Mouse (Mus musculus): ENCODE data around the gene Gjb5. TPM values are rescaled to one million over a fixed set of nuclear protein-coding genes. Genes with fewer than 3 reads are reported as not detected.
A peak's percentile ranks its signal among the peaks of the same experiment; 100 is the strongest.

Gene Gjb5
- polyA plus RNA-seq, 1 experiment from 2014 or later: 0.38 TPM

- 2% methylated on average over 13 of the region's 13 CpGs for WGBS
- ATAC-seq (ENCODE audit: insufficient number of reproducible peaks, insufficient read depth, low FRiP score, low read depth): no peak
- peak overlapping the region in 1 of 2 experiments; percentile 13; a peak in 1 of 4 replicates for H3K4me3 ChIP-seq (ENCODE audit: control insufficient read depth in 1 of 2, insufficient read depth in 1 of 2, low read depth in 1 of 2, low read length in 2 of 2)
- no peaks in the 10 kb centered on the region for H3K9me3 ChIP-seq (ENCODE audit: control insufficient read depth, low read length)
- H3K4me2 ChIP-seq (ENCODE audit: low read length): peak overlapping the region; percentile 53
- no peak overlapping the region for H3K27ac ChIP-seq (replicated peaks in 1 of 2; ENCODE audit: control insufficient read depth in 1 of 2, insufficient read depth in 1 of 2, low read depth in 2 of 2, low read length in 2 of 2)
- H3K27me3 ChIP-seq (ENCODE audit: control insufficient read depth, insufficient read depth, low read length): peaks cover 75% of the 10 kb centered on the region
- H3K9ac ChIP-seq (ENCODE audit: low read length): no peak overlapping the region
- no peaks in the 10 kb centered on the region for H3K36me3 ChIP-seq (ENCODE audit: control insufficient read depth, insufficient read depth, low read length)
- peaks cover 5 to 10% of the 10 kb centered on the region in 2 experiments; a peak in 3 of 4 replicates for H3K4me1 ChIP-seq (ENCODE audit: control insufficient read depth in 2 of 2, insufficient read depth in 2 of 2, low read length in 2 of 2)
Measured at GRCm38 (mm10) chr4:127329751-127330150, 28.2 kb downstream of the Gjb5 start.

GRCm38 (mm10) chr4:127329046-127329445 is 28.9 kb downstream of the Gjb5 start:
- peaks cover 5 to 10% of the 10 kb centered on the region in 2 experiments; a peak in 3 of 4 replicates for H3K4me1 ChIP-seq (ENCODE audit: control insufficient read depth in 2 of 2, insufficient read depth in 2 of 2, low read length in 2 of 2)
- WGBS: 22% methylated on average over 3 of the region's 3 CpGs
- no peak overlapping the region for H3K9ac ChIP-seq (ENCODE audit: low read length)
- ATAC-seq (ENCODE audit: insufficient number of reproducible peaks, insufficient read depth, low FRiP score, low read depth): no peak
- H3K4me3 ChIP-seq (ENCODE audit: control insufficient read depth in 1 of 2, insufficient read depth in 1 of 2, low read depth in 1 of 2, low read length in 2 of 2): no peak overlapping the region
- no peak overlapping the region for H3K4me2 ChIP-seq (ENCODE audit: low read length)
- peaks cover 73% of the 10 kb centered on the region for H3K27me3 ChIP-seq (ENCODE audit: control insufficient read depth, insufficient read depth, low read length)
- no peaks in the 10 kb centered on the region for H3K9me3 ChIP-seq (ENCODE audit: control insufficient read depth, low read length)
- no peak overlapping the region for H3K27ac ChIP-seq (replicated peaks in 1 of 2; ENCODE audit: control insufficient read depth in 1 of 2, insufficient read depth in 1 of 2, low read depth in 2 of 2, low read length in 2 of 2)
- no peaks in the 10 kb centered on the region for H3K36me3 ChIP-seq (ENCODE audit: control insufficient read depth, insufficient read depth, low read length)

DNA sequence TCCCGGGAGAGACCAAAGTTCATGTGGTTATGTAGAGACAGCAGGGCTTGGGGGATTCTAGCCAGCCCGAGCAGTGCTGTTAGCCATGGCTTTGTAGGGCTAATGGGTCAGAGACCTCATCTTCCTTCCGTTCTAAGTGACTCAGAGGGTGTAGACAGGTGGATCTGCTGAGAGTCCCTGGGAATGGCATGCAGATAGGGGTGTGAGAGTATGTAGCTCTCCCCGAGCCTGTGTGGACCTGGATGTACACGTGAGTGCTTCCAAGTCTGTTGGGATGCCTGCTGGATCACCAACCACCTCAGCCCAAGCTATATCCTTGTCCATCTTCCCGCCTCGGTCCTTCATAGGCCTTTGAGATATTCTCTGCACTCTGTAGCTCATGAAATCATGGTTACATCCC is 29.6 kb downstream of the Gjb5 start:
- no peak for ATAC-seq (ENCODE audit: insufficient number of reproducible peaks, insufficient read depth, low FRiP score, low read depth)
- no peak overlapping the region for H3K4me3 ChIP-seq (ENCODE audit: control insufficient read depth in 1 of 2, insufficient read depth in 1 of 2, low read depth in 1 of 2, low read length in 2 of 2)
- H3K36me3 ChIP-seq (ENCODE audit: control insufficient read depth, insufficient read depth, low read length): no peaks in the 10 kb centered on the region
- WGBS: 44% methylated on average over 7 of the region's 7 CpGs
- peaks cover 73% of the 10 kb centered on the region for H3K27me3 ChIP-seq (ENCODE audit: control insufficient read depth, insufficient read depth, low read length)
- no peak overlapping the region for H3K27ac ChIP-seq (replicated peaks in 1 of 2; ENCODE audit: control insufficient read depth in 1 of 2, insufficient read depth in 1 of 2, low read depth in 2 of 2, low read length in 2 of 2)
- peaks cover 5 to 10% of the 10 kb centered on the region in 2 experiments; a peak in 3 of 4 replicates for H3K4me1 ChIP-seq (ENCODE audit: control insufficient read depth in 2 of 2, insufficient read depth in 2 of 2, low read length in 2 of 2)
- no peak overlapping the region for H3K9ac ChIP-seq (ENCODE audit: low read length)
- H3K9me3 ChIP-seq (ENCODE audit: control insufficient read depth, low read length): no peaks in the 10 kb centered on the region
- no peak overlapping the region for H3K4me2 ChIP-seq (ENCODE audit: low read length)

DNA sequence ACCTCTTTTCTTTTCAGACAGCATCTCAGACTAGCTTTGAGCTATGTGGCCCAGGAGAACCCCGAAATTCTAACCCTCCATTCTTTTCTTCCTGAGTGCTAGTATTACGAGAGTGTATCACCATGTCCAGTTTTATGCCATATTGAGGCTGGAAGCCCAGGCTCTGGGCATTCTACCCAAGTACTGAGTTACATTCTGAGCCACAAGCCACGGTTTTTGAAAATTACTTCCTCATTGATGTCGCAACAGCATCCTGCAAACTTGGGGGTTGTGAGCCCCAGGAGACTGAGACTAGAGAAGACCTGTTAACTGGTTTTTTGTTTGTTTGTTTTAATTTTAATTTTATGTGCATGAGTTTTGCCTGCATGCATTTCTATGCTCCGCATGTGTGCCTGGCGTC is 30.2 kb downstream of the Gjb5 start:
- WGBS: 55% methylated on average over 6 of the region's 6 CpGs
- Histone ChIP-seq H3K4me2 (ENCODE audit: low read length) (no peak overlapping the region), H3K4me1 (ENCODE audit: control insufficient read depth in 2 of 2, insufficient read depth in 2 of 2, low read length in 2 of 2) (peaks cover 5 to 10% of the 10 kb centered on the region in 2 experiments; a peak in 3 of 4 replicates), H3K4me3 (ENCODE audit: control insufficient read depth in 1 of 2, insufficient read depth in 1 of 2, low read depth in 1 of 2, low read length in 2 of 2) (no peak overlapping the region), H3K36me3 (ENCODE audit: control insufficient read depth, insufficient read depth, low read length) (no peaks in the 10 kb centered on the region), H3K9me3 (ENCODE audit: control insufficient read depth, low read length) (no peaks in the 10 kb centered on the region), H3K9ac (ENCODE audit: low read length) (no peak overlapping the region), H3K27ac (replicated peaks in 1 of 2; ENCODE audit: control insufficient read depth in 1 of 2, insufficient read depth in 1 of 2, low read depth in 2 of 2, low read length in 2 of 2) (no peak overlapping the region), H3K27me3 (ENCODE audit: control insufficient read depth, insufficient read depth, low read length) (peaks cover 73% of the 10 kb centered on the region)
- no peak for ATAC-seq (ENCODE audit: insufficient number of reproducible peaks, insufficient read depth, low FRiP score, low read depth)

GRCm38 (mm10) chr4:127327258-127327657 is 30.7 kb downstream of the Gjb5 start:
- Histone ChIP-seq H3K27me3 (ENCODE audit: control insufficient read depth, insufficient read depth, low read length) (peaks cover 69% of the 10 kb centered on the region), H3K4me2 (ENCODE audit: low read length) (no peak overlapping the region), H3K4me3 (ENCODE audit: control insufficient read depth in 1 of 2, insufficient read depth in 1 of 2, low read depth in 1 of 2, low read length in 2 of 2) (no peak overlapping the region), H3K9me3 (ENCODE audit: control insufficient read depth, low read length) (no peaks in the 10 kb centered on the region), H3K27ac (replicated peaks in 1 of 2; ENCODE audit: control insufficient read depth in 1 of 2, insufficient read depth in 1 of 2, low read depth in 2 of 2, low read length in 2 of 2) (no peak overlapping the region), H3K9ac (ENCODE audit: low read length) (no peak overlapping the region), H3K4me1 (ENCODE audit: control insufficient read depth in 2 of 2, insufficient read depth in 2 of 2, low read length in 2 of 2) (peaks cover 5 to 10% of the 10 kb centered on the region in 2 experiments; a peak in 3 of 4 replicates), H3K36me3 (ENCODE audit: control insufficient read depth, insufficient read depth, low read length) (no peaks in the 10 kb centered on the region)
- no peak for ATAC-seq (ENCODE audit: insufficient number of reproducible peaks, insufficient read depth, low FRiP score, low read depth)
- WGBS: 21% methylated on average over 7 of the region's 7 CpGs

GRCm38 (mm10) chr4:127325276-127325675 is 32.7 kb downstream of the Gjb5 start:
- Histone ChIP-seq H3K9ac (ENCODE audit: low read length) (no peak overlapping the region), H3K36me3 (ENCODE audit: control insufficient read depth, insufficient read depth, low read length) (no peaks in the 10 kb centered on the region), H3K27ac (replicated peaks in 1 of 2; ENCODE audit: control insufficient read depth in 1 of 2, insufficient read depth in 1 of 2, low read depth in 2 of 2, low read length in 2 of 2) (no peak overlapping the region), H3K4me1 (ENCODE audit: control insufficient read depth in 2 of 2, insufficient read depth in 2 of 2, low read length in 2 of 2) (peaks cover 0 to 5% of the 10 kb centered on the region in 2 experiments; a peak in 3 of 4 replicates), H3K27me3 (ENCODE audit: control insufficient read depth, insufficient read depth, low read length) (peaks cover 49% of the 10 kb centered on the region), H3K4me3 (ENCODE audit: control insufficient read depth in 1 of 2, insufficient read depth in 1 of 2, low read depth in 1 of 2, low read length in 2 of 2) (no peak overlapping the region), H3K4me2 (ENCODE audit: low read length) (no peak overlapping the region), H3K9me3 (ENCODE audit: control insufficient read depth, low read length) (no peaks in the 10 kb centered on the region)
- WGBS: 82% methylated on average over 5 of the region's 5 CpGs
- no peak for ATAC-seq (ENCODE audit: insufficient number of reproducible peaks, insufficient read depth, low FRiP score, low read depth)

- Histone ChIP-seq H3K36me3 (ENCODE audit: control insufficient read depth, insufficient read depth, low read length) (no peaks in the 10 kb centered on the region), H3K4me1 (ENCODE audit: control insufficient read depth in 2 of 2, insufficient read depth in 2 of 2, low read length in 2 of 2) (peaks cover 0 to under 1% of the 10 kb centered on the region in 2 experiments; a peak in 1 of 4 replicates), H3K27me3 (ENCODE audit: control insufficient read depth, insufficient read depth, low read length) (peaks cover 44% of the 10 kb centered on the region), H3K9ac (ENCODE audit: low read length) (no peak overlapping the region), H3K4me3 (ENCODE audit: control insufficient read depth in 1 of 2, insufficient read depth in 1 of 2, low read depth in 1 of 2, low read length in 2 of 2) (no peak overlapping the region), H3K27ac (replicated peaks in 1 of 2; ENCODE audit: control insufficient read depth in 1 of 2, insufficient read depth in 1 of 2, low read depth in 2 of 2, low read length in 2 of 2) (no peak overlapping the region), H3K9me3 (ENCODE audit: control insufficient read depth, low read length) (no peaks in the 10 kb centered on the region), H3K4me2 (ENCODE audit: low read length) (no peak overlapping the region)
- ATAC-seq (ENCODE audit: insufficient number of reproducible peaks, insufficient read depth, low FRiP score, low read depth): no peak
- 10% methylated on average over 6 of the region's 6 CpGs for WGBS
Measured at GRCm38 (mm10) chr4:127324759-127325158, 33.2 kb downstream of the Gjb5 start.

GRCm38 (mm10) chr4:127324296-127324695 is 33.7 kb downstream of the Gjb5 start:
- ATAC-seq (ENCODE audit: insufficient number of reproducible peaks, insufficient read depth, low FRiP score, low read depth): no peak

More at GRCm38 (mm10) chr4:127324296-127324695, 33.7 kb downstream of the Gjb5 start:
- H3K4me1 ChIP-seq (ENCODE audit: control insufficient read depth in 2 of 2, insufficient read depth in 2 of 2, low read length in 2 of 2): no peaks in the 10 kb centered on the region
- no peaks in the 10 kb centered on the region for H3K36me3 ChIP-seq (ENCODE audit: control insufficient read depth, insufficient read depth, low read length)
- H3K4me2 ChIP-seq (ENCODE audit: low read length): no peak overlapping the region
- no peak overlapping the region for H3K4me3 ChIP-seq (ENCODE audit: control insufficient read depth in 1 of 2, insufficient read depth in 1 of 2, low read depth in 1 of 2, low read length in 2 of 2)
- H3K9me3 ChIP-seq (ENCODE audit: control insufficient read depth, low read length): no peaks in the 10 kb centered on the region
- H3K9ac ChIP-seq (ENCODE audit: low read length): no peak overlapping the region
- H3K27ac ChIP-seq (replicated peaks in 1 of 2; ENCODE audit: control insufficient read depth in 1 of 2, insufficient read depth in 1 of 2, low read depth in 2 of 2, low read length in 2 of 2): no peak overlapping the region
- peaks cover 39% of the 10 kb centered on the region for H3K27me3 ChIP-seq (ENCODE audit: control insufficient read depth, insufficient read depth, low read length)
- WGBS: 77% methylated on average over 10 of the region's 10 CpGs
